In the genomic region with DNA sequence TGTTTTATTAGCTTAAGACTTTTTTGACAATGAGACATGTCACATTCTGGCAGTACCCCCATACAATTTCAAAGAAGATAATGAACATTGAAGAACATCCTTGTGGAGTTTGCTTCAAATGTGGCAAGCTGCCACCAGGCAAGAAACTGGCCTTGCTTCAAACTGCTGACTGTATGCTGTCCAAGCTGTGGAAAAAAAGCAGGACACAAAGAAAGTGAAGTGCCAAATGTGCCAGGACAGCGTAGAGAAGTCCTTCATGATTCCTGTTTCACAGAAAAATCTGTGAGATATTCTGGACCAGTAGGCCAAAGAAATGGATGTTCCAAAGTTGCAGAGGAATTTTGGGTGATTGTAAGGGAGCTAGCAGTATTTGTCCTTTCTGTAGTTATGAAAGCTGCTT, we compare ENCODE assay signal across 12 mouse cellular contexts. TPM values are rescaled to one million over a fixed set of nuclear protein-coding genes. Genes with fewer than 3 reads are reported as not detected.
DNase-seq lines count a peak whose midpoint lies in the region; ATAC-seq and TF ChIP-seq lines count a peak whose summit lies in the region.
"Had no signal": no experiment of that assay in that cellular context is flagged by ENCODE, and none has a peak within 500 bp of the region (broad histone marks: within the 10 kb centered on the region; RNA-seq: fewer than 3 reads in every experiment).

No protein-coding gene starts in this region.

- H3K4me3 ChIP-seq in hindbrain, postnatal 0 days (ENCODE audit: low read length) = no peak overlapping the region
- no peak overlapping the region for H3K4me3 ChIP-seq in hindbrain, embryonic 11.5 days (ENCODE audit: low read depth, low read length)
- H3K4me3 ChIP-seq: limb, embryonic 13.5 days; midbrain, embryonic 13.5 days had no signal

- H3K36me3 ChIP-seq in hindbrain, postnatal 0 days (ENCODE audit: insufficient read depth, low read length) = no peaks in the 10 kb centered on the region
- H3K36me3 ChIP-seq in hindbrain, embryonic 11.5 days (ENCODE audit: control insufficient read depth, insufficient read depth, low read length) = no peaks in the 10 kb centered on the region
- H3K36me3 ChIP-seq: limb, embryonic 13.5 days; midbrain, embryonic 13.5 days had no signal

- WGBS in hindbrain, postnatal 0 days = 48% methylated on average over 1 of the region's 1 CpGs
- WGBS in hindbrain, embryonic 11.5 days = 97% methylated on average over 1 of the region's 1 CpGs

- no peak overlapping the region for H3K4me2 ChIP-seq in hindbrain, postnatal 0 days (ENCODE audit: low read depth, low read length)
- no peak overlapping the region for H3K4me2 ChIP-seq in hindbrain, embryonic 11.5 days (replicated peaks; ENCODE audit: low read depth, low read length)
- H3K4me2 ChIP-seq: limb, embryonic 13.5 days; midbrain, embryonic 13.5 days had no signal

- H3K9ac ChIP-seq in hindbrain, postnatal 0 days (replicated peaks; ENCODE audit: low read length) = no peak overlapping the region
- no peak overlapping the region for H3K9ac ChIP-seq in hindbrain, embryonic 11.5 days (ENCODE audit: low read depth, low read length)
- H3K9ac ChIP-seq: limb, embryonic 13.5 days; midbrain, embryonic 13.5 days had no signal

- no peak overlapping the region; the same call in 1 of the 2 replicates for H3K27ac ChIP-seq in hindbrain, postnatal 0 days
- no peak overlapping the region for H3K27ac ChIP-seq in hindbrain, embryonic 11.5 days (ENCODE audit: low read depth, low read length)
- H3K27ac ChIP-seq: limb, embryonic 13.5 days; midbrain, embryonic 13.5 days had no signal

- H3K4me1 ChIP-seq in hindbrain, postnatal 0 days (ENCODE audit: insufficient read depth, low read length) = no peaks in the 10 kb centered on the region
- H3K4me1 ChIP-seq in hindbrain, embryonic 11.5 days (replicated peaks; ENCODE audit: control insufficient read depth, insufficient read depth, low read length) = no peaks in the 10 kb centered on the region
- H3K4me1 ChIP-seq: limb, embryonic 13.5 days; midbrain, embryonic 13.5 days had no signal

- H3K9me3 ChIP-seq in hindbrain, postnatal 0 days (ENCODE audit: low read length) = no peaks in the 10 kb centered on the region
- H3K9me3 ChIP-seq in hindbrain, embryonic 11.5 days (ENCODE audit: control insufficient read depth, low read length) = no peaks in the 10 kb centered on the region
- H3K9me3 ChIP-seq: limb, embryonic 13.5 days; midbrain, embryonic 13.5 days had no signal

- ATAC-seq in hindbrain, postnatal 0 days = 0 out of 2 replicates have a peak, but pooled peaks have one; percentile 27
- no peak for ATAC-seq in hindbrain, embryonic 11.5 days (ENCODE audit: low FRiP score)
- ATAC-seq: midbrain, embryonic 13.5 days had no signal

- no peak for TF ChIP-seq CTCF in hindbrain, postnatal 0 days (IDR thresholded peaks at IDR 0.05; ENCODE audit: low read depth)

- peak; percentile 70 for DNase-seq in hindbrain, postnatal 0 days (ENCODE audit: low spot score)
- no peak for DNase-seq in hindbrain, embryonic 11.5 days (ENCODE audit: low spot score)
- DNase-seq in right cerebral cortex, adult 18-20 months = peak; percentile 34
- no peak for DNase-seq in right cerebral cortex, postnatal 14 days
- DNase-seq in cerebellum, adult 9-10 months = peak; percentile 58
- peak; percentile 61 for DNase-seq in testis, postnatal 10 days (ENCODE audit: low spot score)
- DNase-seq in spleen, postnatal 10 days (ENCODE audit: low spot score in 2 of 2) = no peak
- no peak for DNase-seq in embryo, embryonic 11 days
- DNase-seq: retina, postnatal 1 day; thymus, postnatal 4 days had no signal

- no peaks in the 10 kb centered on the region for H3K27me3 ChIP-seq in hindbrain, postnatal 0 days (ENCODE audit: insufficient read depth, low read length)
- no peaks in the 10 kb centered on the region for H3K27me3 ChIP-seq in hindbrain, embryonic 11.5 days (ENCODE audit: control insufficient read depth, insufficient read depth, low read length)
- H3K27me3 ChIP-seq: limb, embryonic 13.5 days; midbrain, embryonic 13.5 days had no signal

RNA-seq across cellular contexts. Expression of a gene that starts 57.8 kb away (rescaled TPM):
- 247 and 254 TPM in 2 replicates for total RNA-seq in hindbrain, postnatal 0 days (2014; rRNA removed)
- 196 and 207 TPM in 2 replicates for polyA plus RNA-seq in hindbrain, postnatal 0 days (2015; fragmentation: Nextera tagmentation; extraction: Ambion mirVana)
- polyA plus RNA-seq in hindbrain, embryonic 11.5 days (2014; fragmentation: Nextera tagmentation; extraction: Ambion mirVana) = 78.9 and 98.7 TPM in 2 replicates

Comparison
In these comparisons a context has a peak if more than half of its experiments do, and no peak if none do; other contexts are left out.
1. DNase-seq: peak in hindbrain, postnatal 0 days (single experiment), right cerebral cortex, adult 18-20 months (single experiment), cerebellum, adult 9-10 months (single experiment) and testis, postnatal 10 days (single experiment); none in hindbrain, embryonic 11.5 days (single experiment), right cerebral cortex, postnatal 14 days (single experiment), spleen, postnatal 10 days (0 of 2) and embryo, embryonic 11 days (single experiment).